Mouse (Mus musculus): Measurements from ENCODE around the gene Galnt9.

GRCm38 (mm10) chr5:110664750-110665269, 120.7 kb downstream of the Galnt9 start:
- no peak for TF ChIP-seq CTCF (IDR thresholded peaks at IDR 0.05; ENCODE audit: extremely low read depth, insufficient read depth, insufficient read length, insufficient replicate concordance)
- TF ChIP-seq POLR2A (IDR thresholded peaks at IDR 0.05; ENCODE audit: low read depth, low read length), result no peak

Data from spleen, adult 2 months (tissue).